Mouse (Mus musculus) cerebral cortex, adult 2 months (tissue): ENCODE results near the gene Tac2.

Experiments used
- WGBS: fragments of 180-500 bp; shearing (Covaris S2); methylation state at CpG from one replicate; pipeline ENCODE4 v1.1.7; 2018; 5-methylcytosine and 5-hydroxymethylcytosine counted together

Gene Tac2

GRCm38 (mm10) chr10:127725136-127725535 is 858 bp downstream of the Tac2 start:
- 91% methylated on average over 4 of the region's 4 CpGs for whole genome bisulfite sequencing

DNA sequence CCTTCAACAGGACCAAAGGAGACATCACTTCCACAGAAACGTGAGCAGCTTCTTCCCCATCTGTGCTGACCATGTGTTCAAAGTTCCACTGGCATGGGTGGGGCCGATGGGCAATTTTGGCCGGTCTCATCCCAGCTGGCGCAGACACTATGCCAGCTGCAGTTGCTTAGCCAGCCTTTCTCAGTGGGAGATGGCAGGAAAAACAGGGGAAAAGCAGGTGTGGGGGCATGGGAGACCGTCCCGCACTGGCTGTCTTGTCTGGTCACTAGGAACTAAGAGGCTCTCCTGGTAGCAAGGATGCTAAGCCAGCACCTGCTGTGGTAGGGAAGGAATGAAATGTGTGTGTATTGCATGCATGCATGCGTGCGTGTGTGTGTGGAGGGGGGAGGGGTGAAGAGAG is 4.2 kb downstream of the Tac2 start:
- 53% methylated on average over 8 of the region's 8 CpGs for WGBS

DNA sequence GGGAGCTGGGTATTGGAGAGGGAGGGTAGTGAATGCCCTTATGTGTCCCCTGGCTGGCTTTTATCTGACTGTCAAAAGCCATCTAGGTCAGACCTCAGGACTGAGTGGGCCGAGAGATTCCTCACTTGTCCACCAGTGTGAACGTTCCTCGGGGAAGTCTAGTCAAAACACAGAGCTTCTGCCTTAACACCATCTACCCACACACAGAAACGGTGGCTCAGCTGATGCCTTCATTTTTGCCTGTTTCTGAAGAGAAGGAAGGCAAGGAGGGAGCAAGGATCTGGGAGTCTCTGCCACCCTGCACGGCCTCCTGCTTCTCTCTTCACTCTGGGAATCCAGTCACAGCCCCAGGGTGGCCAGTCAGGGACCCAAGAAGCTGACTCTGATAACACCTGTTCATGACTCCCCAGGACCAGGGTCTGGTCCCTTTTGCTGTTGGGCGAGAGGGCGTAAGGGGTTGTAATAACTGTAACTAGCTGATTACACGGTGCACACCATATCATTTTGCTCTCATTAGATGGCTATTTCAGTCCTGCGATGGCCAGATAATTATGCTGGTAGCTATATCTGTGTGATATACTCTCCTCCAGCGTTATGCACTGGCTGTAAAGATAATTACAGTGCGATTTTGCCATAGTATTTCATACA is 6.1 kb downstream of the Tac2 start:
- WGBS, result 40% methylated on average over 11 of the region's 11 CpGs

DNA sequence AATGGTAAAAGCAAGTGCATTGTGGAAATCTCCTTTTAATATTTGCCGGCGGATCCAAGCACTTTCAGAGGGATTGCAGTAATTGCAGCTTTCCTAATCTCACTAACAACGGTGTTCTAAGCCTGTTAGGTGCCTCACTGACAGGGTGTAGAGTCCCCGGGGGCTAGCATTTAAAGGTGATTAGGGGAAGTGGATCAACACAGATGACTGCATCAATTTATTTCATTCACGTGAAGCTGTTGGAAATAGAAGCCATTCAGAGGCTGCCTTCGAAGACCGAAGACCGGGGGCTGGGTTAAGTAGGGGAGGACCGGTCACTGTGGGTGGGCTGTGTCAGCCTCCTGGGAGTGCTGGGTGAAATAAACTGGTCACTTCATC is 6.6 kb downstream of the Tac2 start:
- WGBS, result 41% methylated on average over 9 of the region's 9 CpGs

DNA sequence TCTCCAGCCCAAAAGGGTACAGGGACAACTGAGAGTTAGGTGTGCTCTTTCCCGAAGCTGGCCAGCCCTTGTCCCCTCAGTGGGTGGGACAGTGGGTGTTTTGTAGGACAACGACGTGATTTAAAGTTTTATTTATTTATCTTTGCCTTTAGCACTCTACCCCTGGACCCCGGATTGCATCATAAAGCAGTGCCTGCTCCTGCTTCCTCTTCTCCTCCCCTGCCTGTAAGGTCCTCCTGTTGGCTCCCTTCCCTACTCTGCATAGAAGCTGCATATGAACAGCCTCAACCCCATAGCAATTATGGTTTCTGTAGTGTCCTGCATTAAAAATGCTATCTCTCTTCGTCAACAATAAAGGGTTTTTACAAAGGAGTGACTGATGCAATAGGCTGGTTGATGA is 7.1 kb downstream of the Tac2 start:
- 51% methylated on average over 5 of the region's 5 CpGs for WGBS

DNA sequence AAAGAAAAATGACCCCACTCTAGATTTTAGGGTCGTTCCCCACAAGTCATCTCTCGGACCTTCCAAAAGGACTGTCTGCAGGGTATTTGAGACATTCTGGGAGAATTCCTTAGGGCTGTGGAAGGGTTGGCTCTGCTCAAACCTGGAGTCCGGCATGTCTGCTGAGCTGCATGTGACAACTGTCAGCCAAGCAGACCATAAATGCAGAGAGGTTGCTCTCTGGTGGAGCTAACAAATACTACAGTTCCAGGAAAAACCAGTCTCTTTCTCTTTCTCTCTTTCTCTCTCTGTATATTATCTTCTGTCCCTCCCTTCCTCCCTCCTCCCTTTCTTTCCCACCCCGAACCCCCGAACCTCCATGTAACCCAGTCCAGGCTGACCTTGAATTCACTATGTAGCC is 10.2 kb downstream of the Tac2 start:
- 41% methylated on average over 5 of the region's 5 CpGs for WGBS

GRCm38 (mm10) chr10:127736266-127736665 is 12.0 kb downstream of the Tac2 start:
- 82% methylated on average over 2 of the region's 2 CpGs for WGBS

DNA sequence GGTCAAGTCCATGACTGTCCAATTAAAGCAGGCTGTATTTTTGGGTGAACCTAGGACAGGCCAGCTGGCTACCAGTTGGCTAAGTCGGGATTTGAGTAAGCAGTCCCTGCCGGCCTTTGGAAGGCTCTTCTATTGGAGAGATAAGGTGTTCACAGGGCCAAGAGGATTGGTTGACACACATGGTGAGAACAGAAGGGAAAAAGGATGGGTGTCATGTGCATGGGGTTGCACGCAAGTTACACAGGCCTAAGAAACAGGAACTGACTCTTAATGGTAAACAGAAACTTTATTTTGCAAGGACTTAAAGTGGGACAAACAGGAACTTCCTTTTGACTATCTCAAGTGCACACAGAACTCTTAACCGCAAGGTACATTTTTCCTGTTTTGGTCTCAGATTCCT is 12.6 kb downstream of the Tac2 start:
- 72% methylated on average over 4 of the region's 4 CpGs for WGBS

- WGBS, result 36% methylated on average over 2 of the region's 2 CpGs
Measured at GRCm38 (mm10) chr10:127737552-127737951, 13.3 kb downstream of the Tac2 start.

GRCm38 (mm10) chr10:127738151-127738882 is 14.0 kb downstream of the Tac2 start:
- WGBS, result 46% methylated on average over 13 of the region's 13 CpGs

- 2% methylated on average over 61 of the region's 61 CpGs for whole genome bisulfite sequencing
Measured at GRCm38 (mm10) chr10:127739083-127739660, 14.9 kb downstream of the Tac2 start, which contains the start of gene Zbtb39. TSS of gene Zbtb39 (plus strand) at chr10:127739538.

GRCm38 (mm10) chr10:127739661-127740161 is 15.4 kb downstream of the Tac2 start:
- WGBS, result 1% methylated on average over 45 of the region's 55 CpGs

DNA sequence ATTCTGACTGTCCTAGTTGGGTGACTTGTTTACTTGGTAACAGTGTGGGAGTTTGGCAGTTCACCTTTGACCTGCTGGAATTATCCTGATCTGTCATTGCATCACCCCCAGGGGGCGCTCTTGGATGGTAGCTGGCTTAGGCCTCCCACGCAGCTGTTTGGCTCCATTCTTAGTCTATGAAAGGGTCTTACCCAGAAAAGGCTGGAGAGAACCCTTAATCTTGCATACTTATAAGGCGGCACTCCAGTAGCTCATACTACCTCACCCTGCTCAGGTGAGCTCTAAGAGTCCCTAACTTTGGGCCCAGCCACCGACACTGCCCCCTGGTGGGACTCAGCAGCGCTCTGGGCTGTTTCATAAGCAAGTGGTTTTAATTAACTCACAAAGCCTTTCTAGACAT is 20.4 kb downstream of the Tac2 start:
- 61% methylated on average over 5 of the region's 5 CpGs for WGBS

- WGBS, result 77% methylated on average over 5 of the region's 5 CpGs
Measured at GRCm38 (mm10) chr10:127745886-127746285, 21.6 kb downstream of the Tac2 start.

DNA sequence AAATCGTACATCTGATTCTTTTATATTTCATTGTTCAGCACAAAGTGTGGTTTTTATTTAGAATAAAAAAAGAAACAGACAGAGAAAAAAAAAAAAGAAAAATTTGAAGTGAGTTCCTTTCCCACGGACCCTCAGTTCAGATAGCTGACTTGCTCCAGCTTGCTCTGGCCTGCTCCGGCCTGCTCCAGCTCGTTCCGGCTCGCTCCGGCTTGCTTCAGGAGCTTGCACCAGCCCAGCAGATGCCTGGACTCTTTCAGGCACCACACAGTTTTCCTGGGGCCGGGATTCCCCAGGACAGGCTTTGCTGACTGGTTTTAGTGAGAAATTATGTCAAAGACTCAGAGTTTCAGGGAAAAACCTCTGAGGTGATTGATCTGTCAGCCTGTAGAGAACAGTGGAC is 23.0 kb downstream of the Tac2 start:
- WGBS, result 88% methylated on average over 8 of the region's 8 CpGs

- WGBS, result 25% methylated on average over 8 of the region's 8 CpGs
Measured at GRCm38 (mm10) chr10:127748847-127749612, 24.8 kb downstream of the Tac2 start.

- 50% methylated on average over 24 of the region's 24 CpGs for WGBS
Measured at GRCm38 (mm10) chr10:127750136-127750777, 26.0 kb downstream of the Tac2 start.

- 68% methylated on average over 8 of the region's 8 CpGs for WGBS
Measured at GRCm38 (mm10) chr10:127751548-127751947, 27.3 kb downstream of the Tac2 start, which contains the start of gene Gpr182. TSS of gene Gpr182 (minus strand) at chr10:127751732.

DNA sequence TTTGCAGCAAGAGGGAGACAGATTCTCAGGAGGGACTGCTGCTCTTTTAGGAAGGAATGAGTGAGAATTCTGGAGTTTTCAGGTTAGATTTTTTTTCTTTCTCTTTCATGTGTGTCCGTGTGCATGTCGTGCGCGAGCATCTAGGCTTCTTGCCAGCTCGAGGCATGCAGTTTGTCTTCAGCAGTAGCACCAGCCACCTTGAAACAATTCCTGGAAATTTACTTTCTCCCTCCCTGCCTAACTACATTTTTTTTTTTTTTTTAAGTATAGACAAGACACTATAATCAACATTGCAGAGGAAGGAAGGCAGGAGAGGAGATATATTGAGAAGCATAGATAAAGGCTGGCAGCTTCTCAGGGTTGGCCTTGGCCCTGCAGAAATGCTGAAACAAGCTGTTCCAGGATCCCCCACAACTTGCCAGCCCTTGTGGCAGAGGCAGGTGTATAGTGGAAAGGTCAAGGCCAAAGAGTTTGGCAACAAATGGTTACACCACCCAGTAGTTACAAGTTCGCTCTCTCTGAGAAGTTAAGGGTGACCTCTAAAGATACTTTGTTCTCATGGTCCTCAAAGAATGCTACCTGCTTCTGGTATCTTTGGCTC is 30.4 kb downstream of the Tac2 start:
- 64% methylated on average over 6 of the region's 6 CpGs for WGBS

DNA sequence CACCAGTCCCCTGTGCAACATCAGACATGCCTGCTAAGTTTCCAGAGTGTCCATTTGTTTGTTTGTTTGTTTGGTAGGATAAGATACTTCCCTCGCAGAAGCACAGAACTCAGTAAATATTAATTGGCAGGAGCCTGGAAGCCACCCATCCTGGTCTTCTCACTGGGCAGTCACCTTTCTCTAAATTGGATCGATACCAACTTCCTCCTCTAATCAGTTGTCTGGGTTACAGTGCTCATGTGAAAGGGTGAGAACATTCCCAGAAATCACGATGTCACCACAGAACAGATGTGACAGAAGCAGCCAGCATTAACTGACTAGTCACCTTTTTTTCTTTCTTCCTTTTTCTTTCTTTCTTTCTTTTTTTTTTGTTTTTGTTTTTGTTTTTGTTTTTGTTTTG is 31.0 kb downstream of the Tac2 start:
- 63% methylated on average over 3 of the region's 3 CpGs for WGBS
